Mouse (Mus musculus) liver, postnatal 0 days (tissue): ENCODE results near the gene Wipf3. TPM values are rescaled to one million over a fixed set of nuclear protein-coding genes. Genes with fewer than 3 reads are reported as not detected.

Experiments
- ATAC-seq: fragments of 200-750 bp; cut with Nextera tagmentation; 2 replicates; pipeline ENCODE4 v1.8.0; 2017; ENCODE audit warnings: mild to moderate bottlenecking, moderate library complexity
- DNase-seq: peaks from one replicate; pipeline ENCODE4 v3.0.0-alpha.2; 2016
- H3K27ac ChIP-seq: fragments of 300-500 bp; sonication (generic); 2 replicates; pipeline ENCODE4 v1.5.1; 2014; ENCODE audit warnings: antibody characterized with exemption, moderate library complexity, mild to moderate bottlenecking, low read depth
- H3K27me3 ChIP-seq: fragments of 300-500 bp; sonication (generic); 2 replicates; pipeline ENCODE4 v1.6.1; 2014; ENCODE audit warnings: low read length, control low read depth, mixed read lengths; ENCODE audit not compliant: insufficient read depth
- H3K36me3 ChIP-seq: fragments of 300-500 bp; sonication (generic); replicated peaks from 2 replicates; pipeline ENCODE4 v1.6.1; 2014; ENCODE audit warnings: mild to moderate bottlenecking, control low read depth, low read length, moderate library complexity, mixed read lengths; ENCODE audit not compliant: insufficient read depth
- H3K4me1 ChIP-seq: fragments of 300-500 bp; sonication (generic); 2 replicates; pipeline ENCODE4 v1.6.1; 2014; ENCODE audit warnings: antibody characterized with exemption, mild to moderate bottlenecking, control low read depth; ENCODE audit not compliant: insufficient read depth
- H3K4me2 ChIP-seq: fragments of 300-500 bp; sonication (generic); 2 replicates; pipeline ENCODE4 v1.6.1; 2014; ENCODE audit warnings: low read depth, mild to moderate bottlenecking, low read length, moderate library complexity, mixed read lengths
- H3K4me3 ChIP-seq: fragments of 300-500 bp; sonication (generic); 2 replicates; pipeline ENCODE4 v1.5.1; 2014; ENCODE audit warnings: low read depth, low read length
- H3K9ac ChIP-seq: fragments of 300-500 bp; sonication (generic); replicated peaks from 2 replicates; pipeline ENCODE4 v1.6.1; 2014; ENCODE audit warnings: mild to moderate bottlenecking, moderate library complexity
- H3K9me3 ChIP-seq: fragments of 300-500 bp; sonication (generic); 2 replicates; pipeline ENCODE4 v1.6.1; 2016; ENCODE audit warnings: mild to moderate bottlenecking, control low read depth, low read length, mixed read lengths
- CTCF ChIP-seq: sonication (generic); IDR thresholded peaks from 2 replicates; pipeline ENCODE4 v1.5.1; 2016; ENCODE audit warnings: antibody characterized with exemption, low read depth
- EP300 ChIP-seq: IDR thresholded peaks from 2 replicates; pipeline ENCODE4 v1.6.1; 2016; ENCODE audit warnings: antibody characterized with exemption, low read depth, mild to moderate bottlenecking
- WGBS: fragments of 180-500 bp; shearing (Covaris S2); extraction: QIAGEN DNeasy Blood & Tissue Kit; methylation state at CpG from one replicate; pipeline ENCODE4 v1.1.7; 2014; ENCODE audit not compliant: insufficient replicate concordance; 5-methylcytosine and 5-hydroxymethylcytosine counted together
- polyA plus RNA-seq: library from polyadenylated mRNA; unstranded; fragments of >200 nt; fragmentation: Nextera tagmentation; extraction: Ambion mirVana; gene quantifications from 2 replicates; pipeline ENCODE4 v1.2.1, GENCODE M21; 2015

The Wipf3 gene
- polyA plus RNA-seq, 1 experiment from 2014 or later: 0.34 TPM

GRCm38 (mm10) chr6:54435663-54436062 is 6.3 kb downstream of the Wipf3 start:
- no peak overlapping the region for H3K4me2 ChIP-seq
- H3K4me1 ChIP-seq: no peaks in the 10 kb centered on the region
- H3K27ac ChIP-seq: no peak overlapping the region
- DNase-seq (no peak), ATAC-seq (no peak)
- WGBS: 54% methylated on average over 7 of the region's 7 CpGs
- H3K36me3 ChIP-seq: no peaks in the 10 kb centered on the region
- TF ChIP-seq CTCF: no peak
- TF ChIP-seq EP300: no peak
- no peak overlapping the region for H3K9ac ChIP-seq
- no peaks in the 10 kb centered on the region for H3K9me3 ChIP-seq
- no peak overlapping the region for H3K4me3 ChIP-seq
- peaks cover 1% of the 10 kb centered on the region for H3K27me3 ChIP-seq

- TF ChIP-seq EP300 (no peak), CTCF (no peak)
- H3K4me1 ChIP-seq: no peaks in the 10 kb centered on the region
- WGBS: 41% methylated on average over 5 of the region's 5 CpGs
- no peak overlapping the region for H3K27ac ChIP-seq
- no peak overlapping the region for H3K9ac ChIP-seq
- H3K9me3 ChIP-seq: no peaks in the 10 kb centered on the region
- no peak for DNase-seq
- H3K4me3 ChIP-seq: no peak overlapping the region
- H3K36me3 ChIP-seq: no peaks in the 10 kb centered on the region
- H3K4me2 ChIP-seq: no peak overlapping the region
- H3K27me3 ChIP-seq: no peaks in the 10 kb centered on the region; the same call in 1 of the 2 replicates
- no peak for ATAC-seq
Measured at GRCm38 (mm10) chr6:54436286-54436685, 6.9 kb downstream of the Wipf3 start.

- DNase-seq (no peak), ATAC-seq (peak; percentile 77)
- Histone ChIP-seq H3K4me1 (no peaks in the 10 kb centered on the region), H3K27ac (no peak overlapping the region), H3K27me3 (no peaks in the 10 kb centered on the region), H3K4me3 (no peak overlapping the region), H3K9me3 (no peaks in the 10 kb centered on the region), H3K9ac (no peak overlapping the region), H3K36me3 (no peaks in the 10 kb centered on the region), H3K4me2 (no peak overlapping the region)
- no peak for TF ChIP-seq CTCF
- TF ChIP-seq EP300: no peak
- WGBS: 58% methylated on average over 4 of the region's 4 CpGs
Measured at GRCm38 (mm10) chr6:54438510-54438909, 9.1 kb downstream of the Wipf3 start.

GRCm38 (mm10) chr6:54440658-54441057 is 11.3 kb downstream of the Wipf3 start:
- no peaks in the 10 kb centered on the region for H3K9me3 ChIP-seq
- no peak overlapping the region for H3K4me2 ChIP-seq
- H3K27me3 ChIP-seq: no peaks in the 10 kb centered on the region
- DNase-seq (no peak), ATAC-seq (no peak)
- peaks cover 9% of the 10 kb centered on the region; the same call in 1 of the 2 replicates for H3K4me1 ChIP-seq
- H3K36me3 ChIP-seq: no peaks in the 10 kb centered on the region
- H3K4me3 ChIP-seq: no peak overlapping the region
- H3K9ac ChIP-seq: no peak overlapping the region
- TF ChIP-seq EP300: no peak
- no peak for TF ChIP-seq CTCF
- no peak overlapping the region for H3K27ac ChIP-seq
- 81% methylated on average over 6 of the region's 6 CpGs for WGBS

GRCm38 (mm10) chr6:54443657-54444056 is 14.3 kb downstream of the Wipf3 start:
- Histone ChIP-seq H3K9me3 (no peaks in the 10 kb centered on the region), H3K4me1 (peaks cover 9% of the 10 kb centered on the region; the same call in 1 of the 2 replicates), H3K4me2 (no peak overlapping the region), H3K27me3 (no peaks in the 10 kb centered on the region), H3K4me3 (no peak overlapping the region), H3K27ac (no peak overlapping the region), H3K36me3 (no peaks in the 10 kb centered on the region), H3K9ac (no peak overlapping the region)
- no peak for ATAC-seq
- DNase-seq: no peak
- no peak for TF ChIP-seq EP300
- TF ChIP-seq CTCF: no peak
- 31% methylated on average over 4 of the region's 4 CpGs for WGBS

GRCm38 (mm10) chr6:54444086-54444485 is 14.7 kb downstream of the Wipf3 start:
- Histone ChIP-seq H3K27ac (no peak overlapping the region), H3K36me3 (no peaks in the 10 kb centered on the region), H3K9ac (no peak overlapping the region), H3K4me2 (0 out of 2 replicates have a peak overlapping the region, but pooled peaks have one; percentile 9), H3K27me3 (no peaks in the 10 kb centered on the region), H3K9me3 (no peaks in the 10 kb centered on the region), H3K4me3 (no peak overlapping the region), H3K4me1 (peaks cover 9% of the 10 kb centered on the region; the same call in 1 of the 2 replicates)
- ATAC-seq: peak; percentile 62
- WGBS: 38% methylated on average over 7 of the region's 7 CpGs
- DNase-seq: peak; percentile 67
- TF ChIP-seq CTCF (no peak), EP300 (no peak)
